17 mouse cellular contexts compared by ENCODE assay signal in genomic region chr4:95735967-95736366, GRCm38 (mm10).
"Had no signal": no experiment of that assay in that cellular context is flagged by ENCODE, and none has a peak within 500 bp of the region (broad histone marks: within the 10 kb centered on the region; RNA-seq: fewer than 3 reads in every experiment).

No protein-coding gene starts in this region.

- H3K4me3 ChIP-seq: layer of hippocampus, adult 2 months; limb, embryonic 10.5 days; liver, embryonic 15.5 days; lung, embryonic 15.5 days; megakaryocyte, embryonic 14.5 days; midbrain, embryonic 15.5 days; neural tube, embryonic 13.5 days had no signal

- H3K27me3 ChIP-seq: liver, embryonic 15.5 days; lung, embryonic 15.5 days; megakaryocyte, embryonic 14.5 days; midbrain, embryonic 15.5 days had no signal

- H3K9ac ChIP-seq: liver, embryonic 15.5 days; lung, embryonic 15.5 days; midbrain, embryonic 15.5 days; neural tube, embryonic 13.5 days had no signal

- DNase-seq: lung, postnatal 14 days; retina, postnatal 1 day; right cerebral cortex, postnatal 4 days; spleen, adult 18-20 months; thymus, adult 18-20 months; thymus, postnatal 14 days had no signal

- H3K27ac ChIP-seq: kidney, postnatal 0 days; layer of hippocampus, adult 2 months; limb, embryonic 10.5 days; liver, embryonic 15.5 days; lung, embryonic 15.5 days; macrophage; midbrain, embryonic 15.5 days; neural tube, embryonic 13.5 days had no signal

- H3K9me3 ChIP-seq: limb, embryonic 10.5 days; liver, embryonic 15.5 days; lung, embryonic 15.5 days; megakaryocyte, embryonic 14.5 days; midbrain, embryonic 15.5 days; neural tube, embryonic 13.5 days had no signal

- ATAC-seq: midbrain, embryonic 15.5 days had no signal

- H3K36me3 ChIP-seq: limb, embryonic 10.5 days; liver, embryonic 15.5 days; lung, embryonic 15.5 days; midbrain, embryonic 15.5 days; neural tube, embryonic 13.5 days had no signal

- H3K4me2 ChIP-seq: liver, embryonic 11.5 days; liver, embryonic 15.5 days; lung, embryonic 15.5 days; midbrain, embryonic 11.5 days; midbrain, embryonic 15.5 days; neural tube, embryonic 13.5 days had no signal
